Mouse (Mus musculus): ENCODE data around the gene Zdhhc24. TPM values are rescaled to one million over a fixed set of nuclear protein-coding genes. Genes with fewer than 3 reads are reported as not detected.
"Not testable (repeated sequence)": the region's sequence is repeated elsewhere in the genome, so short reads cannot be mapped to it uniquely, and the experiment has no call there.

Zdhhc24 gene
- polyA plus RNA-seq, 1 experiment = 10.3 TPM

DNA sequence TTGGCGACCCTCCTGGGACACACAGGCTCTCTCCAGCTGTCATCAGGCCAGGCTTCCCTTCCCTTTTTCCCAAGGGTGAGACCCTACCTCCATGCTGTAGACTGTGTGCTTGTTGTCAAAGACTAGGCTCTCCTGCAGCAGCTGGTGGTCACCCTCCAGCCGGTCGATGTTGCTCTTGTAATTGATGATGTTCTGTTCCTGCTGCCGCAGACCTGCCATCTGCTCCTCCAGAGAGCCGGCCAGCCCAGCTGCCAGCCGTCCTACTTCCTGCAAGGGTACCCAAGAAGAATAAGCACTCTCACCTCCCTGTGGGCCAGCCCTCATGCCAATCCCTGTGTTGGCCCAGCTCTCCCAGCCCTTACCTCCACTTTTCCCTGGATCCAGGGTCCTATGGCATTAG is 15.4 kb upstream of the Zdhhc24 start:
- Histone ChIP-seq H3K27ac (ENCODE audit: insufficient read depth, low read length) (no peak overlapping the region), H3K27me3 (ENCODE audit: control insufficient read depth, insufficient read depth, low read length, poor library complexity, severe bottlenecking) (no peaks in the 10 kb centered on the region), H3K9me3 (replicated peaks; ENCODE audit: control insufficient read depth, insufficient read depth, low read length, poor library complexity, severe bottlenecking) (no peaks in the 10 kb centered on the region), H3K9ac (ENCODE audit: low read depth, poor library complexity, severe bottlenecking) (no peak overlapping the region), H3K36me3 (ENCODE audit: control insufficient read depth, insufficient read depth, low read length, poor library complexity, severe bottlenecking) (no peaks in the 10 kb centered on the region), H3K4me1 (ENCODE audit: control insufficient read depth, insufficient read depth, low read length) (peaks cover 6% of the 10 kb centered on the region), H3K4me3 (ENCODE audit: low read depth, low read length) (no peak overlapping the region)
- TF ChIP-seq CTCF (IDR thresholded peaks at IDR 0.05; ENCODE audit: low read depth, low read length) (no peak), EP300 (IDR thresholded peaks at IDR 0.05; ENCODE audit: insufficient read depth, low read depth, low read length) (no peak), POLR2A (IDR thresholded peaks at IDR 0.05; ENCODE audit: insufficient read depth, low read length) (no peak)

DNA sequence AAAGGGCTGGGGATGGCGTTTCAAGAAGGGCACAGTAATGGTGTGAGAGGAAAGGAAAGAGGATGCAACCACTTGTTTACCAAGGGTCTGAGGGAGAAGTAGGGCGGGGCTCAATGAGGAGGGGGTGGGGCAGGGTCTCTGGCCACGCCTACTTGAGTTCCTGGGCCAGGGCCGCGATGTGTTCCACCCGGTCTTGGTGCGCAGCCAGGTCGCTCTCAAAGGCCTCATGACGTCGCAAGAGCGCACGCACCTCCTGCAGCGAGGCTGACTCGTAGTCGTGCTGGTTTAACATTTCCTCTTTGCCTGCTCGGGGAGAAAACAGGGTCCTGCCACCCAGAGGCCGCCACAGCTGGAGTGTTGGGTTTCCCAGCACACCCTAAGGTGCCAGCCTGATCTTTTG is 13.3 kb upstream of the Zdhhc24 start:
- H3K27ac ChIP-seq (ENCODE audit: insufficient read depth, low read length) = no peak overlapping the region
- H3K4me1 ChIP-seq (ENCODE audit: control insufficient read depth, insufficient read depth, low read length) = peaks cover 6% of the 10 kb centered on the region
- no peaks in the 10 kb centered on the region for H3K9me3 ChIP-seq (replicated peaks; ENCODE audit: control insufficient read depth, insufficient read depth, low read length, poor library complexity, severe bottlenecking)
- no peak overlapping the region for H3K9ac ChIP-seq (ENCODE audit: low read depth, poor library complexity, severe bottlenecking)
- H3K4me3 ChIP-seq (ENCODE audit: low read depth, low read length) = peak overlapping the region; percentile 31
- H3K27me3 ChIP-seq (ENCODE audit: control insufficient read depth, insufficient read depth, low read length, poor library complexity, severe bottlenecking) = no peaks in the 10 kb centered on the region
- H3K36me3 ChIP-seq (ENCODE audit: control insufficient read depth, insufficient read depth, low read length, poor library complexity, severe bottlenecking) = no peaks in the 10 kb centered on the region
- no peak for TF ChIP-seq POLR2A (IDR thresholded peaks at IDR 0.05; ENCODE audit: insufficient read depth, low read length)
- 0 out of 2 replicates have a peak, but pooled peaks have one; percentile 25 for TF ChIP-seq EP300 (IDR thresholded peaks at IDR 0.05; ENCODE audit: insufficient read depth, low read depth, low read length)
- TF ChIP-seq CTCF (IDR thresholded peaks at IDR 0.05; ENCODE audit: low read depth, low read length) = no peak

DNA sequence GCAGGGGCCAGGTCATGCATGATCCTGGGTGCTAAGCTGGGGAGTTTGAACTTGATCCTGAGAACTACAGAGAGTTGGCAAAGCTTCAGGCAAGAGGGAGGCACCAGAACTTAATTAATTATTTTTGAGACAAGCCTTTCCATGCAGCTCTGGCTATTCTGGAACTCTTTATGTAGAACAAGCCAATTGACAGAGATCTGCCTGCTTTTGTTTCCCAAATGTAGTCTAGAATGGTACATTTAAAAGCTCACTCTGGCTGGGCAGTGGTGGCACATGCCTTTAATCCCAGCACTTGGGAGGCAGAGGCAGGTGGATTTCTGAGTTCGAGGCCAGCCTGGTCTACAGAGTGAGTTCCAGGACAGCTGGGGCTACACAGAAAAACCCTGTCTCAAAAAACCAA is 3.9 kb upstream of the Zdhhc24 start:
- H3K9ac ChIP-seq (ENCODE audit: low read depth, poor library complexity, severe bottlenecking); H3K36me3 ChIP-seq (ENCODE audit: control insufficient read depth, insufficient read depth, low read length, poor library complexity, severe bottlenecking); H3K4me1 ChIP-seq (ENCODE audit: control insufficient read depth, insufficient read depth, low read length); H3K4me3 ChIP-seq (ENCODE audit: low read depth, low read length); H3K27me3 ChIP-seq (ENCODE audit: control insufficient read depth, insufficient read depth, low read length, poor library complexity, severe bottlenecking); H3K27ac ChIP-seq (ENCODE audit: insufficient read depth, low read length); H3K9me3 ChIP-seq (replicated peaks; ENCODE audit: control insufficient read depth, insufficient read depth, low read length, poor library complexity, severe bottlenecking): not testable (repeated sequence)

DNA sequence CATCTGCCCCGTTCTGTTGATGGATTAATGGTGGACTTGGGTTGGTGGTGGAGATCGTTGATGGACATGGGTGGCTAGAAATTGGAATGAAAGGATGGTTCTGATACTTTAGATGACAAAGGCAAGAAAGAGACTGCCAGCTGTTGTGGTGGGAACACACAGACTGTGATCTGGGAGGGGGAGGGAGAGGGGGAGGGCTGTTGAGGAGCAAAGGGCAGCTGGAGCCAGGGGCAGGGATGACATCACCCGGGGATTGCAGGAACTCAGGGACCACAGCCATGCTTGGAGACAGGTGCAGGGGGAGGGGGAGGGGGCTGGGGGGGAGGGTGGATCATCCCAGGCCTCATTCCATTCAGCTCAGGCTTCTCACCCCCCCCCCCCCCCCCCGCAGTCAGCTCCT is 2.2 kb upstream of the Zdhhc24 start:
- no peak overlapping the region for H3K4me3 ChIP-seq (ENCODE audit: low read depth, low read length)
- H3K36me3 ChIP-seq (ENCODE audit: control insufficient read depth, insufficient read depth, low read length, poor library complexity, severe bottlenecking) = no peaks in the 10 kb centered on the region
- H3K27me3 ChIP-seq (ENCODE audit: control insufficient read depth, insufficient read depth, low read length, poor library complexity, severe bottlenecking) = no peaks in the 10 kb centered on the region
- H3K27ac ChIP-seq (ENCODE audit: insufficient read depth, low read length) = no peak overlapping the region
- TF ChIP-seq POLR2A (IDR thresholded peaks at IDR 0.05; ENCODE audit: insufficient read depth, low read length) (no peak), EP300 (IDR thresholded peaks at IDR 0.05; ENCODE audit: insufficient read depth, low read depth, low read length) (no peak), CTCF (IDR thresholded peaks at IDR 0.05; ENCODE audit: low read depth, low read length) (no peak)
- 0 out of 2 replicates have a peak overlapping the region, but pooled peaks have one; percentile 13 for H3K9ac ChIP-seq (ENCODE audit: low read depth, poor library complexity, severe bottlenecking)
- H3K4me1 ChIP-seq (ENCODE audit: control insufficient read depth, insufficient read depth, low read length) = peaks cover 2% of the 10 kb centered on the region
- no peaks in the 10 kb centered on the region for H3K9me3 ChIP-seq (replicated peaks; ENCODE audit: control insufficient read depth, insufficient read depth, low read length, poor library complexity, severe bottlenecking)

DNA sequence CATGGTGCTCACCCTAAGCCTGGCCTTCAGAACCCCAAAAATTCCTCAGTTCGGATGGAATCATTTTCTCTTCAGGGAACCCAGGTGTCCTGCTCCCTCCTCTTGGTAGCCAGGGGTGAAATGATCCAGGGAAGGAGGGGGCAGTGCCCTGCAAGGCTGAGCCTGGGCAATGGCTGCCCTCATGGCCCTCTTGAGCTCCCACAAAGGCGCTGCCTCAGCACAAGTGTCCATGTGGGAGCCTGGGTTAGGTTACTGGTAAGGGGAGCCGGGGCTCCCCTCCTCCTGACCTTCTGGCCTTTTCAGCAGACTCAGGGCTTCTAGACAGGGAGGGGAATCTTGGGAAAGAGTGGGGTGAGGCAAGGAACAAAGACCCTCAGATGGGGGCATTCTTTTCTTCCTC is 1.7 kb upstream of the Zdhhc24 start:
- H3K4me1 ChIP-seq (ENCODE audit: control insufficient read depth, insufficient read depth, low read length) = peaks cover 2% of the 10 kb centered on the region
- no peak overlapping the region for H3K4me3 ChIP-seq (ENCODE audit: low read depth, low read length)
- TF ChIP-seq POLR2A (IDR thresholded peaks at IDR 0.05; ENCODE audit: insufficient read depth, low read length) = no peak
- no peak for TF ChIP-seq CTCF (IDR thresholded peaks at IDR 0.05; ENCODE audit: low read depth, low read length)
- TF ChIP-seq EP300 (IDR thresholded peaks at IDR 0.05; ENCODE audit: insufficient read depth, low read depth, low read length) = no peak
- H3K36me3 ChIP-seq (ENCODE audit: control insufficient read depth, insufficient read depth, low read length, poor library complexity, severe bottlenecking) = no peaks in the 10 kb centered on the region
- H3K27me3 ChIP-seq (ENCODE audit: control insufficient read depth, insufficient read depth, low read length, poor library complexity, severe bottlenecking) = no peaks in the 10 kb centered on the region
- no peaks in the 10 kb centered on the region for H3K9me3 ChIP-seq (replicated peaks; ENCODE audit: control insufficient read depth, insufficient read depth, low read length, poor library complexity, severe bottlenecking)
- no peak overlapping the region; the same call in 1 of the 2 replicates for H3K27ac ChIP-seq (ENCODE audit: insufficient read depth, low read length)
- 0 out of 2 replicates have a peak overlapping the region, but pooled peaks have one; percentile 13 for H3K9ac ChIP-seq (ENCODE audit: low read depth, poor library complexity, severe bottlenecking)

DNA sequence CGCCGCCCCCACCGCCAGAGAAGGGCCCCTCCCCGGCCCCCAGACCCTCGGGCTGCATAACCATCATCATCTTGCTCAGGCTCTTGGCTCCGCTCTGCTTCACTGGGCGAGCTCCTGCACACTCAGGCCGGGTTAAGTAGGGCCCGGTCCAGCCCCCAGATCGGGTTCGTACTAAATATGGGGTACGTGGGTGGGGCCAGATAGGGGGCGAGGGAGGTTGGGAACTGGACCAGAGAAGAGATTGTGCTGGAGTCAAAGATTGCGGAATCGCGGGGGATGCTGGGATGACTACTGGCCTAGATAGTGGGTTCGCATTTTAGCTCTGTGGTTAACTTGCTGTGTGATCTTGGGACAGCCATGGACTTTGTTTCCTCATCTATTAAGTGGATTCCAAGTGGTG is 683 bp upstream of the Zdhhc24 start, which contains the start of gene Actn3:
Actn3 (minus strand) TSS at position 125 of the 400 bp plus-strand sequence.
- TF ChIP-seq POLR2A (IDR thresholded peaks at IDR 0.05; ENCODE audit: insufficient read depth, low read length) (no peak), EP300 (IDR thresholded peaks at IDR 0.05; ENCODE audit: insufficient read depth, low read depth, low read length) (no peak), CTCF (IDR thresholded peaks at IDR 0.05; ENCODE audit: low read depth, low read length) (no peak)
- peaks cover 2% of the 10 kb centered on the region for H3K4me1 ChIP-seq (ENCODE audit: control insufficient read depth, insufficient read depth, low read length)
- H3K27ac ChIP-seq (ENCODE audit: insufficient read depth, low read length) = peak within 1 kb of the TSS; percentile 43
- H3K36me3 ChIP-seq (ENCODE audit: control insufficient read depth, insufficient read depth, low read length, poor library complexity, severe bottlenecking) = no peaks in the 10 kb centered on the region
- peak within 1 kb of the TSS; percentile 87 for H3K4me3 ChIP-seq (ENCODE audit: low read depth, low read length)
- H3K9me3 ChIP-seq (replicated peaks; ENCODE audit: control insufficient read depth, insufficient read depth, low read length, poor library complexity, severe bottlenecking) = no peaks in the 10 kb centered on the region
- peak within 1 kb of the TSS; percentile 71 for H3K9ac ChIP-seq (ENCODE audit: low read depth, poor library complexity, severe bottlenecking)
- no peaks in the 10 kb centered on the region for H3K27me3 ChIP-seq (ENCODE audit: control insufficient read depth, insufficient read depth, low read length, poor library complexity, severe bottlenecking)

Data from ES-Bruce4 (cell line).